Mouse (Mus musculus) bone marrow macrophage, adult 2 months (primary cell): ENCODE results near the gene Ptpn3.

ENCODE experiments used
- CTCF ChIP-seq: IDR thresholded peaks from 2 replicates; pipeline ENCODE4 v1.5.1; 2012; ENCODE audit warnings: low read depth, mild to moderate bottlenecking, low read length, moderate library complexity
- POLR2A ChIP-seq: IDR thresholded peaks from 2 replicates; pipeline ENCODE4 v1.6.1; 2012; ENCODE audit warnings: mild to moderate bottlenecking, low read depth, low read length, borderline replicate concordance

- TF ChIP-seq CTCF (no peak), POLR2A (no peak)
These were observed 44.2 kb downstream of the Ptpn3 start for GRCm38 (mm10) chr4:57257409-57257808.
